Comparison of ENCODE assay signal across 8 mouse cellular contexts in the genomic region with DNA sequence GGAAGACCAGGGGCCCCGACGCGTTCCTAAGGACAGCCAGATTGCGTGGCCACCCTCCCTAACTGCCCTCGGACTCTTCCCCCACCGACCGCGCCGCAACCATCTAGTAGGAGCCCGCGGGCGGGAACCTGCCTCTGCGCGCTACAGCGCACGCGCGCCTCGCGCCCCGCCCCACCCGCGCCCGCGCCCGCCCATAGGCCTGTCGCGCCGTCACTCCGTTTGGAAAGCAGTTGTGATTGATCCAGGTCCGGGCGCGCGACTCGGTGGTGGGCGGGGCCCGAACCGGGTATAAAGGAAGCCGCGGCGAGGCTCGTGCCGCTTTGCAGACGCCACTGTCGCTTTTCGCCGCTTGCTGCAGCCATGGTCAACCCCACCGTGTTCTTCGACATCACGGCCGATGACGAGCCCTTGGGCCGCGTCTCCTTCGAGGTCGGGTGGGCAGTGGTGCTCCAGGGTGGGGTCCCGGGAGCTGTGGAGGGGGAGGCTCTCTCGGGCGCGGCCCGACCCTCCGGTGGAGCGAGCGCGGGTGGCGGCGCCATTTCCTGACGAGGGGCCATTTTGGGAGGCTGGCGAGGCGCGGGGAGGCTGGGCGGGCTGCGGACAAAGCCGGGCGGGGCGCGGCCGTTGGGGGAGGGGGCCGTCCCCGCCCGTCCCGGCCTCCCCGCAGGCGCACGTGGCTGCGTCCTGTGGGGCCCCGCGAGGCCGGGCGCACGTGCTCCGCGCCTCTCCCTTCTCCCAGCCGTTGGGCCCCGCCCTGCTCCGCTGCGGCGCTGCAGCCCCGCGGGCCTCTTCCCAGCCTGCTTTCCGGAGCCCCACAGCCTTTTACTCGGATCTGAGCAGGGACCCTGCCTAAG. TPM values are rescaled to one million over a fixed set of nuclear protein-coding genes. Genes with fewer than 3 reads are reported as not detected.
DNase-seq lines count a peak whose midpoint lies in the region; ATAC-seq and TF ChIP-seq lines count a peak whose summit lies in the region.

No protein-coding gene starts in this region.

- peak overlapping the region; percentile 97 for H3K4me3 ChIP-seq in hindbrain, embryonic 11.5 days (ENCODE audit: low read depth, low read length)
- peak overlapping the region; percentile 68 for H3K4me3 ChIP-seq in lung, postnatal 0 days (ENCODE audit: low read depth, low read length)

- peak overlapping the region; percentile 93 for H3K27ac ChIP-seq in hindbrain, embryonic 11.5 days (ENCODE audit: low read depth, low read length)
- H3K27ac ChIP-seq in lung, postnatal 0 days (ENCODE audit: low read length): peak overlapping the region; percentile 99

- 0 out of 2 replicates have a peak, but pooled peaks have one; percentile 2 for TF ChIP-seq CTCF in lung, postnatal 0 days (IDR thresholded peaks at IDR 0.05)

- peak overlapping the region; percentile 96 for H3K9ac ChIP-seq in hindbrain, embryonic 11.5 days (ENCODE audit: low read depth, low read length)
- peak overlapping the region; percentile 88 for H3K9ac ChIP-seq in lung, postnatal 0 days (replicated peaks; ENCODE audit: low read depth)

- H3K4me1 ChIP-seq in hindbrain, embryonic 11.5 days (replicated peaks; ENCODE audit: control insufficient read depth, insufficient read depth, low read length): peaks cover 3% of the 10 kb centered on the region; the same call in 1 of the 2 replicates
- peaks cover 11% of the 10 kb centered on the region for H3K4me1 ChIP-seq in lung, postnatal 0 days (ENCODE audit: insufficient read depth, low read depth, low read length)

- no peaks in the 10 kb centered on the region for H3K27me3 ChIP-seq in hindbrain, embryonic 11.5 days (ENCODE audit: control insufficient read depth, insufficient read depth, low read length)
- no peaks in the 10 kb centered on the region for H3K27me3 ChIP-seq in lung, postnatal 0 days (replicated peaks; ENCODE audit: insufficient read depth, low read length)

- ATAC-seq in hindbrain, embryonic 11.5 days (ENCODE audit: low FRiP score): peak; percentile 96
- ATAC-seq in lung, postnatal 0 days: peak; percentile 94

- H3K36me3 ChIP-seq in hindbrain, embryonic 11.5 days (ENCODE audit: control insufficient read depth, insufficient read depth, low read length): no peaks in the 10 kb centered on the region
- H3K36me3 ChIP-seq in lung, postnatal 0 days (ENCODE audit: insufficient read depth, low read length): peaks cover 18% of the 10 kb centered on the region; the same call in 1 of the 2 replicates

- H3K9me3 ChIP-seq in hindbrain, embryonic 11.5 days (ENCODE audit: control insufficient read depth, low read length): no peaks in the 10 kb centered on the region
- no peaks in the 10 kb centered on the region for H3K9me3 ChIP-seq in lung, postnatal 0 days (ENCODE audit: low read length)

- peak overlapping the region; percentile 92 for H3K4me2 ChIP-seq in hindbrain, embryonic 11.5 days (replicated peaks; ENCODE audit: low read depth, low read length)
- peak overlapping the region; percentile 81 for H3K4me2 ChIP-seq in lung, postnatal 0 days (replicated peaks; ENCODE audit: low read depth, low read length)

- DNase-seq in NIH3T3 (ENCODE audit: low read depth): peak; percentile 99
- peak; percentile 98 for DNase-seq in cerebellum, adult 9-11 months
- peak; percentile 96 to 99 for DNase-seq in frontal cortex, adult 2 months (ENCODE audit: extremely low spot score in 1 of 2, low spot score in 1 of 2)
- DNase-seq in hindbrain, embryonic 11.5 days (ENCODE audit: low spot score): peak; percentile 98
- peak; percentile 100 for DNase-seq in layer of hippocampus, postnatal 10 days (ENCODE audit: low spot score in 2 of 2)
- peak; percentile 96 for DNase-seq in lung, postnatal 0 days (ENCODE audit: low spot score)
- peak; percentile 99 for DNase-seq in ovary, postnatal 10 days (ENCODE audit: low spot score)
- DNase-seq in thymus, postnatal 0 days (ENCODE audit: low spot score): peak; percentile 95

- WGBS in hindbrain, embryonic 11.5 days: under 1% methylated on average over 72 of the region's 102 CpGs
- under 1% methylated on average over 56 of the region's 102 CpGs for WGBS in lung, postnatal 0 days

- TF ChIP-seq EP300 in lung, postnatal 0 days (IDR thresholded peaks at IDR 0.05): no peak

RNA-seq across cellular contexts. Expression of gene Ppia, which starts 0.5 kb away (rescaled TPM):
- 2,434 and 2,505 TPM in 2 replicates for polyA plus RNA-seq in frontal cortex, adult 2 months (2012; rRNA removed)
- polyA plus RNA-seq in hindbrain, embryonic 11.5 days (2014; fragmentation: Nextera tagmentation; extraction: Ambion mirVana): 5,018 and 5,123 TPM in 2 replicates
- 1,000 to 10,000 TPM; 2,229 to 2,426 TPM for total RNA-seq in layer of hippocampus, postnatal 10 days (2021)
- polyA plus RNA-seq in lung, postnatal 0 days (2015; fragmentation: Nextera tagmentation; extraction: Ambion mirVana): 3,011 and 3,180 TPM in 2 replicates
- 7,546 and 8,495 TPM in 2 replicates for polyA plus RNA-seq in thymus, postnatal 0 days (2015; fragmentation: Nextera tagmentation; extraction: Ambion mirVana)

RNA-seq across cellular contexts. Expression of gene Zmiz2, which starts 26.9 kb away (rescaled TPM):
- 119 and 134 TPM in 2 replicates for polyA plus RNA-seq in frontal cortex, adult 2 months (2012; rRNA removed)
- polyA plus RNA-seq in hindbrain, embryonic 11.5 days (2014; fragmentation: Nextera tagmentation; extraction: Ambion mirVana): 17.7 and 19.3 TPM in 2 replicates
- 100 to 1,000 TPM; 149 to 163 TPM for total RNA-seq in layer of hippocampus, postnatal 10 days (2021)
- 8.6 and 8.7 TPM in 2 replicates for polyA plus RNA-seq in lung, postnatal 0 days (2015; fragmentation: Nextera tagmentation; extraction: Ambion mirVana)
- 12.2 and 14.9 TPM in 2 replicates for polyA plus RNA-seq in thymus, postnatal 0 days (2015; fragmentation: Nextera tagmentation; extraction: Ambion mirVana)

RNA-seq across cellular contexts. Expression of gene H2afv, which starts 28.5 kb away (rescaled TPM):
- polyA plus RNA-seq in frontal cortex, adult 2 months (2012; rRNA removed): 75.0 and 80.7 TPM in 2 replicates
- 784 and 787 TPM in 2 replicates for polyA plus RNA-seq in hindbrain, embryonic 11.5 days (2014; fragmentation: Nextera tagmentation; extraction: Ambion mirVana)
- 10 to 100 TPM; 48.5 to 53.6 TPM for total RNA-seq in layer of hippocampus, postnatal 10 days (2021)
- 259 and 268 TPM in 2 replicates for polyA plus RNA-seq in lung, postnatal 0 days (2015; fragmentation: Nextera tagmentation; extraction: Ambion mirVana)
- polyA plus RNA-seq in thymus, postnatal 0 days (2015; fragmentation: Nextera tagmentation; extraction: Ambion mirVana): 715 and 776 TPM in 2 replicates

RNA-seq across cellular contexts. Expression of gene Purb, which starts 59.9 kb away (rescaled TPM):
- 102 and 103 TPM in 2 replicates for polyA plus RNA-seq in frontal cortex, adult 2 months (2012; rRNA removed)
- 12.7 and 17.9 TPM in 2 replicates for polyA plus RNA-seq in hindbrain, embryonic 11.5 days (2014; fragmentation: Nextera tagmentation; extraction: Ambion mirVana)
- 100 to 1,000 TPM; 249 to 250 TPM for total RNA-seq in layer of hippocampus, postnatal 10 days (2021)
- 21.4 and 25.5 TPM in 2 replicates for polyA plus RNA-seq in lung, postnatal 0 days (2015; fragmentation: Nextera tagmentation; extraction: Ambion mirVana)
- polyA plus RNA-seq in thymus, postnatal 0 days (2015; fragmentation: Nextera tagmentation; extraction: Ambion mirVana): 17.8 and 22.5 TPM in 2 replicates

Comparison
In these comparisons a context has a peak if more than half of its experiments do, and no peak if none do; other contexts are left out.
1. Peak in every context shown above with its lines: DNase-seq, ATAC-seq, H3K4me3 ChIP-seq and H3K27ac ChIP-seq.